Mouse (Mus musculus) intestine, embryonic 15.5 days (tissue): ENCODE results near the gene Acvr1c. TPM values are rescaled to one million over a fixed set of nuclear protein-coding genes. Genes with fewer than 3 reads are reported as not detected.

ENCODE experiments used
- ATAC-seq: fragments of 200-750 bp; cut with Nextera tagmentation; 2 replicates; pipeline ENCODE4 v1.8.0; 2017; ENCODE audit warnings: moderate TSS enrichment, moderate library complexity
- H3K27ac ChIP-seq: fragments of 300-500 bp; sonication (generic); 2 replicates; pipeline ENCODE4 v1.5.1; 2015; ENCODE audit warnings: mild to moderate bottlenecking, inconsistent platforms
- H3K27me3 ChIP-seq: fragments of 300-500 bp; sonication (generic); replicated peaks from 2 replicates; pipeline ENCODE4 v1.6.1; 2015; ENCODE audit warnings: inconsistent platforms
- H3K36me3 ChIP-seq: fragments of 300-500 bp; sonication (generic); 2 replicates; pipeline ENCODE4 v1.6.1; 2015; ENCODE audit warnings: inconsistent platforms
- H3K4me1 ChIP-seq: fragments of 300-500 bp; sonication (generic); replicated peaks from 2 replicates; pipeline ENCODE4 v1.6.1; 2015; ENCODE audit warnings: inconsistent platforms
- H3K4me2 ChIP-seq: fragments of 300-500 bp; sonication (generic); replicated peaks from 2 replicates; pipeline ENCODE4 v1.6.1; 2015; ENCODE audit warnings: mild to moderate bottlenecking, inconsistent platforms
- H3K4me3 ChIP-seq: fragments of 300-500 bp; sonication (generic); replicated peaks from 2 replicates; pipeline ENCODE4 v1.5.1; 2015; ENCODE audit warnings: inconsistent platforms
- H3K9ac ChIP-seq: fragments of 300-500 bp; sonication (generic); 2 replicates; pipeline ENCODE4 v1.6.1; 2015; ENCODE audit warnings: inconsistent platforms
- H3K9me3 ChIP-seq: fragments of 300-500 bp; sonication (generic); 2 replicates; pipeline ENCODE4 v1.6.1; 2016; ENCODE audit warnings: inconsistent platforms
- WGBS: fragments of 180-500 bp; shearing (Covaris S2); methylation state at CpG from one replicate; pipeline ENCODE4 v1.1.7; 2015; 5-methylcytosine and 5-hydroxymethylcytosine counted together
- polyA plus RNA-seq: library from polyadenylated mRNA; unstranded; fragments of >200 nt; fragmentation: Nextera tagmentation; extraction: Ambion mirVana; gene quantifications from 2 replicates; pipeline ENCODE4 v1.2.1, GENCODE M21; 2015

Acvr1c gene
- polyA plus RNA-seq, 1 experiment from 2014 or later, result 4.2 TPM

DNA sequence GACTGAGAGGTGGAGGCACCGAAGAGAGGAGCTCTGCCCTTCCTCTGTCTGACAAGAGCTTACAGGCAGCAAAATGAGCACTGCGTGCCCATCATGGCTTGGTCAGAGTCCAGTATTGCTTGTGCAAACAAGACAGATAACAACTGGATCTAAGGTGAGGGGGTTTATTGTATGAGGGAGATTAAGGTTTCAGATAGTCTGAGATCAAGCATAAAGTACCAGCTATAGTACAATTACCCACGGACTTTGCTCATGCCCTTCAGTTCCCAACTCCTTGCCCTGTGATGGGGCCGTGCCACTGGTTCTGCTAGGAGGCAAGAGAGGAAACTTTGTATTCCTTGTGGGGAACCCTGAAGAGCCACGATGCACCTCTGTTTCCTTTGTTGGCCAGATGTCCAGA lies 78.5 kb downstream of the Acvr1c start:
- WGBS, result 60% methylated on average over 5 of the region's 5 CpGs
- H3K4me1 ChIP-seq, result no peaks in the 10 kb centered on the region
- no peak overlapping the region for H3K9ac ChIP-seq
- no peaks in the 10 kb centered on the region for H3K9me3 ChIP-seq
- peak; percentile 96 for ATAC-seq
- no peaks in the 10 kb centered on the region for H3K27me3 ChIP-seq
- no peak overlapping the region for H3K4me2 ChIP-seq
- H3K27ac ChIP-seq, result peak overlapping the region; percentile 56; the same call in 1 of the 2 replicates
- H3K36me3 ChIP-seq, result no peaks in the 10 kb centered on the region
- H3K4me3 ChIP-seq, result no peak overlapping the region

DNA sequence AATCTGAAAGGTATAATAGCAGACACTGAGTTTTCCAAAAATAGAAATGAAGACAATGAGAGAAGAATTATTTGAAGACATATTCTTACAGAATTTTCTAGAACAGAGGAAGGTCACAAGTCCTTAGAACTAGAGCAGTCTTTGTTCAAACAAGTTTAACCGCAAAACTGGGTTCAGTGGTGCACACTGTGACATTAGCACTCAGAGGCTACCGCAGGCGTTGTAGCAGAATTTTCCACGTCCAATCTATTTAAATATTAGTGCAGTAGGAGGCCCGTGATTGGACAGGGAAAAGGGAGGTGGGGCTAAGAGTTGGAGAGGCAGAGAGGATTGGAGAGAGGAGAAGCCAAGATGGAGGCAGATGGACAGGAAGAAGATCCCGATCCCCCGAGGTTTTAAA lies 81.2 kb downstream of the Acvr1c start:
- Histone ChIP-seq H3K27me3 (no peaks in the 10 kb centered on the region), H3K4me3 (no peak overlapping the region), H3K4me1 (no peaks in the 10 kb centered on the region), H3K27ac (no peak overlapping the region), H3K9ac (no peak overlapping the region), H3K4me2 (no peak overlapping the region), H3K9me3 (no peaks in the 10 kb centered on the region), H3K36me3 (no peaks in the 10 kb centered on the region)
- ATAC-seq, result no peak
- 87% methylated on average over 7 of the region's 7 CpGs for WGBS

DNA sequence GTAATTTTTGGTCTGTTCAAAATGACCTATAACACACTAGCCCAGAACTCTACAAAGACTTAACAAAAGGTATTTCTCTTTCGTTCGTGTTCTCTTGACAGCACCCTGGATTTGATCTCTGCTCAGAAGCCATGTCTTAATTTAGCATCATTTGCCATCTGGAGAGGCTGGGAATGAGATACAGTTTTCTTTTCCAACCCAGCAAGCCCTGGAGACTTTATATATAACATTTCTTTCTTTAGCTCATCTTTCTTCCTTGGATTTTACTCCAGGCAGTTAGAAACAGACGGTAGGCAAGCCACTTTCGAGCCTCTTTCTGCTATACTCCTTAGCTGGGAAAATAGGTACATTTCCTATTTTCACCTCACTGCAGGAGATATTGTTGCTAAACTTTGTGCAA lies 117.1 kb downstream of the Acvr1c start:
- H3K27me3 ChIP-seq, result no peaks in the 10 kb centered on the region
- H3K4me2 ChIP-seq, result no peak overlapping the region
- H3K4me1 ChIP-seq, result no peaks in the 10 kb centered on the region
- H3K27ac ChIP-seq, result no peak overlapping the region
- no peaks in the 10 kb centered on the region for H3K36me3 ChIP-seq
- H3K9me3 ChIP-seq, result no peaks in the 10 kb centered on the region
- 83% methylated on average over 4 of the region's 4 CpGs for WGBS
- no peak overlapping the region for H3K9ac ChIP-seq
- ATAC-seq, result no peak
- no peak overlapping the region for H3K4me3 ChIP-seq

DNA sequence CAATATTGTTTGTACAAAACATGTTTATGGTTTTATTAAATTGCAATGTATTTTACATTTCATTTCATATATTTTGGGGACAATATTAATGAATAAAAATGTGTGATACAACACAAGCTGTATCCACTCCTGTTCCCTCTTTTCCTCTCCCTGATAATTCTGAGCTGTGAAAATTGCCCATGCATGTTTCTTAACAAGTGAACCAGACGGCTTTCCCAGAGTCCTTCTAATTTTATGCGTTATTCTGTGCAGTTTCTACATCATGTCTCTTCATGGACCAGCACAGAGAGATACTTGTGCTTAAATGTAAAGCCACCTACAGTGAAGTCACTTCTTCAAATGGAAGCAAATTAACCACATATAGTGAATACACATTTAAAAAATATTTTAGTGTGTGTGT lies 120.2 kb downstream of the Acvr1c start:
- no peaks in the 10 kb centered on the region for H3K36me3 ChIP-seq
- no peak for ATAC-seq
- no peaks in the 10 kb centered on the region for H3K27me3 ChIP-seq
- H3K27ac ChIP-seq, result no peak overlapping the region
- H3K4me3 ChIP-seq, result no peak overlapping the region
- H3K9me3 ChIP-seq, result no peaks in the 10 kb centered on the region
- H3K4me1 ChIP-seq, result no peaks in the 10 kb centered on the region
- no peak overlapping the region for H3K9ac ChIP-seq
- 86% methylated on average over 2 of the region's 2 CpGs for WGBS
- no peak overlapping the region for H3K4me2 ChIP-seq

Other genes with a start within 250 kb of the Acvr1c start
- gene Cytip, start 162.4 kb downstream of the Acvr1c start, polyA plus RNA-seq, result 1.3 TPM in 2 replicates
- gene Gm17409, start 112.2 kb upstream of the Acvr1c start, polyA plus RNA-seq, result not detected in 2 replicates
- gene Acvr1, start 209.3 kb upstream of the Acvr1c start, polyA plus RNA-seq, result 4.9 and 5.2 TPM in 2 replicates
- gene Upp2, start 209.4 kb upstream of the Acvr1c start, polyA plus RNA-seq, result 5.2 and 5.5 TPM in 2 replicates